Mouse (Mus musculus): ENCODE measurements around the gene Mia2. TPM values are rescaled to one million over a fixed set of nuclear protein-coding genes. Genes with fewer than 3 reads are reported as not detected.

Mia2 gene
- total and polyA plus RNA-seq, 3 experiments: 103 to 175 TPM; not detected in 1

DNA sequence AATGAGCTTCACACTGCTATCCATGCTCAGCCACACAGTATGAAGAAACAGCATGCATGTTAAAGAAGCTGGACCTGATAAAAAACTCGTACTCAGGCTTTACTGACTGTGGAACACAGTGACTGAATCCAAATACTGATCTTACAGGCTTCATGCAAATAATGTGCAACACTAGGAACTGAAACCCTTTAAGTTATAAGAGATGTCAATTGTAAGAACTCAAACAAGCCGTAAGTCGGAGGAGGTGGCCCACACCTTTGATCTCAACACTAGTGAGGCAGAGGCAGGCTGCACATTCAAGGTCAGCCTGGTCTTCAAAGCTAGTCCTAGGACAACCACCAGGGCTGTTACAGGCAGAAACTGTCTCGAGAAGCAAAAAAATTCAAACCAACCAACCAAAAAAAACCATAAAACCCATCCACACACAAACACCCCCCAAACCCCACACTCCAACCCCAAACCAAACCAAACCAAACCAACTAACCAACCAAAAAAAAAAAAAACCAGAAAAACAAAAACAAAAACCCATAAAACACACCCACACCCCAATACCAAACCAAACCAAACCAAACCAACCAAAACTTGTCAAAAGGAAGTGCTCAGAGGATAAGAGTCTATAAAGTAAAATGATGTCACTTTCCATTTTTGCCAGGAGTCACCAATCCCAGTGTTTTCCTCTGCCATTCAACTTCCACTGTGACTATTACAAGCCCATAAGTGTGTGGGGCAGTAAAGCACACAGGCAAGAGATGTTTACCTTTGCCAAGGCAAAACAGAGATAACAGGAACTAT, 110.8 kb downstream of the Mia2 start:
- peaks cover 11 to 15% of the 10 kb centered on the region in 2 experiments for H3K4me1 ChIP-seq (ENCODE audit: control insufficient read depth in 1 of 2, insufficient read depth in 2 of 2, low read length in 2 of 2)
- TF ChIP-seq TCF12 (IDR thresholded peaks at IDR 0.05; ENCODE audit: low read depth, low read length): no peak
- TF ChIP-seq SIN3A (IDR thresholded peaks at IDR 0.05; ENCODE audit: low read length): no peak
- no peak for TF ChIP-seq ETS1 (IDR thresholded peaks at IDR 0.05; ENCODE audit: low read depth, low read length)
- TF ChIP-seq MYB (IDR thresholded peaks at IDR 0.05; ENCODE audit: low read depth, low read length): no peak
- no peak for TF ChIP-seq USF2 (IDR thresholded peaks at IDR 0.05; ENCODE audit: borderline replicate concordance in 1 of 2, insufficient read depth in 1 of 2, low read depth in 1 of 2, low read length in 2 of 2)
- TF ChIP-seq RCOR1 (IDR thresholded peaks at IDR 0.05; ENCODE audit: low read depth, low read length): no peak
- TF ChIP-seq NRF1 (IDR thresholded peaks at IDR 0.05; ENCODE audit: insufficient read depth, low read depth, low read length, poor library complexity, severe bottlenecking): no peak
- TF ChIP-seq POLR2AphosphoS5 (IDR thresholded peaks at IDR 0.05; ENCODE audit: borderline replicate concordance, low read depth, low read length): no peak
- H3K4me3 ChIP-seq (ENCODE audit: control insufficient read depth in 1 of 2, insufficient read depth in 1 of 2, low read depth in 2 of 2, low read length in 2 of 2): no peak overlapping the region
- no peaks in the 10 kb centered on the region for H3K27me3 ChIP-seq (ENCODE audit: control insufficient read depth in 1 of 2, insufficient read depth in 2 of 2, low read length in 2 of 2)
- H3K9ac ChIP-seq (ENCODE audit: control insufficient read depth, low read depth, low read length, poor library complexity, severe bottlenecking): no peak overlapping the region
- no peak for DNase-seq (ENCODE audit: low read depth, low spot score)
- H3K9me3 ChIP-seq (replicated peaks; ENCODE audit: insufficient read depth, low read length): no peaks in the 10 kb centered on the region
- 0 out of 2 replicates have a peak, but pooled peaks cover 1% of the 10 kb centered on the region for H3K79me2 ChIP-seq (ENCODE audit: control insufficient read depth, insufficient read depth, low read length, poor library complexity)
- H3K27ac ChIP-seq (ENCODE audit: control insufficient read depth, low read depth, low read length): peak overlapping the region; percentile 13
- peaks cover 14 to 19% of the 10 kb centered on the region in 2 experiments for H3K36me3 ChIP-seq (ENCODE audit: control insufficient read depth in 1 of 2, insufficient read depth in 2 of 2, low read length in 2 of 2)

DNA sequence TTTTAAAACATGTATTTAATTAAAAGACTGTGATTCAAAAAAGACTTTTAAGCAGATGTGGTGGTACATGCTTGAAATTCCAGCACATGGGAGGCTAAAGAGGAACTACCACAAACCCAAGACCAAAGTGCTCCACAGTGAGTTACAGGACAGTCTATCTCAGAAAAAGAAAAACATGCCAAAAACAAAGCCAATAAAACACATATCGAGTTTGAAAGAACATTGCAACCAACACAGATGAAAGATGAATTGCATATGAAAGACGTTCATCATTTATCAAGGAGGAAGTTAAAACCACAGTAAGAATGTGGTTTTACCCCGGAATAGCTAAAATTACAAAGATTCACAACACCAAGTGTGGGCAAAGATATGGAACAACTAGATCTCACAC, 111.4 kb downstream of the Mia2 start:
- Histone ChIP-seq H3K4me3 (ENCODE audit: control insufficient read depth in 1 of 2, insufficient read depth in 1 of 2, low read depth in 2 of 2, low read length in 2 of 2) (no peak overlapping the region), H3K27ac (ENCODE audit: control insufficient read depth, low read depth, low read length) (peak overlapping the region; percentile 13), H3K9ac (ENCODE audit: control insufficient read depth, low read depth, low read length, poor library complexity, severe bottlenecking) (no peak overlapping the region), H3K9me3 (replicated peaks; ENCODE audit: insufficient read depth, low read length) (no peaks in the 10 kb centered on the region), H3K4me1 (ENCODE audit: control insufficient read depth in 1 of 2, insufficient read depth in 2 of 2, low read length in 2 of 2) (peaks cover 11 to 15% of the 10 kb centered on the region in 2 experiments), H3K79me2 (ENCODE audit: control insufficient read depth, insufficient read depth, low read length, poor library complexity) (0 out of 2 replicates have a peak, but pooled peaks cover 1% of the 10 kb centered on the region), H3K27me3 (ENCODE audit: control insufficient read depth in 1 of 2, insufficient read depth in 2 of 2, low read length in 2 of 2) (no peaks in the 10 kb centered on the region), H3K36me3 (ENCODE audit: control insufficient read depth in 1 of 2, insufficient read depth in 2 of 2, low read length in 2 of 2) (peaks cover 10 to 19% of the 10 kb centered on the region in 2 experiments)
- peak; percentile 82 for DNase-seq (ENCODE audit: low read depth, low spot score)
- peak; percentile 94 for TF ChIP-seq MEF2A (IDR thresholded peaks at IDR 0.05; ENCODE audit: extremely low read depth, insufficient replicate concordance, low read depth, low read length, poor library complexity, severe bottlenecking)
- peak; percentile 100 for TF ChIP-seq RCOR1 (IDR thresholded peaks at IDR 0.05; ENCODE audit: low read depth, low read length)
- TF ChIP-seq POLR2A (IDR thresholded peaks at IDR 0.05; ENCODE audit: control insufficient read depth in 1 of 2, insufficient read depth in 1 of 2, low read depth in 1 of 2, low read length in 2 of 2, poor library complexity in 1 of 2): no peak
- peak; percentile 81; the same call in 1 of the 2 replicates for TF ChIP-seq MYC (IDR thresholded peaks at IDR 0.05; ENCODE audit: low read depth, low read length)
- TF ChIP-seq SIN3A (IDR thresholded peaks at IDR 0.05; ENCODE audit: low read length): peak; percentile 90
- TF ChIP-seq ETS1 (IDR thresholded peaks at IDR 0.05; ENCODE audit: low read depth, low read length): peak; percentile 93
- TF ChIP-seq MAFK (IDR thresholded peaks at IDR 0.05; ENCODE audit: borderline replicate concordance, low read depth, low read length): peak; percentile 89
- TF ChIP-seq MXI1 (IDR thresholded peaks at IDR 0.05; ENCODE audit: low read depth, low read length): peak; percentile 64; the same call in 1 of the 2 replicates
- TF ChIP-seq CTCF (IDR thresholded peaks at IDR 0.05 in 2 of 3, conservative IDR thresholded peaks at IDR 0.05 in 1 of 3; ENCODE audit: control insufficient read depth in 1 of 3, insufficient read depth in 1 of 3, low read depth in 2 of 3, low read length in 3 of 3, poor library complexity in 1 of 3, severe bottlenecking in 1 of 3): no peak
- no peak for TF ChIP-seq POLR2AphosphoS5 (IDR thresholded peaks at IDR 0.05; ENCODE audit: borderline replicate concordance, low read depth, low read length)
- peak; percentile 58; the same call in 1 of the 2 replicates for TF ChIP-seq ZKSCAN1 (IDR thresholded peaks at IDR 0.05; ENCODE audit: low read depth, low read length)
- TF ChIP-seq MAX (IDR thresholded peaks at IDR 0.05; ENCODE audit: low read length): peak; percentile 46; the same call in 1 of the 2 replicates
- TF ChIP-seq ZNF384 (IDR thresholded peaks at IDR 0.05; ENCODE audit: low read depth, low read length): 0 out of 2 replicates have a peak, but pooled peaks have one; percentile 52
- peak; percentile 68 for TF ChIP-seq TAL1 (IDR thresholded peaks at IDR 0.05; ENCODE audit: low read length)
- no peak for TF ChIP-seq ZC3H11A (IDR thresholded peaks at IDR 0.05; ENCODE audit: low read depth, low read length)
- no peak for TF ChIP-seq SMC3 (IDR thresholded peaks at IDR 0.05; ENCODE audit: low read depth, low read length)
- TF ChIP-seq UBTF (IDR thresholded peaks at IDR 0.05; ENCODE audit: borderline replicate concordance, insufficient read depth, low read depth, low read length): no peak
- TF ChIP-seq ZMIZ1 (IDR thresholded peaks at IDR 0.05; ENCODE audit: low read depth, low read length): no peak
- TF ChIP-seq CHD2 (IDR thresholded peaks at IDR 0.05; ENCODE audit: low read length): no peak
- no peak for TF ChIP-seq MAZ (IDR thresholded peaks at IDR 0.05; ENCODE audit: low read depth, low read length)
- TF ChIP-seq RAD21 (IDR thresholded peaks at IDR 0.05; ENCODE audit: low read depth, low read length): no peak
- TF ChIP-seq NELFE (IDR thresholded peaks at IDR 0.05; ENCODE audit: low read depth, low read length): no peak
- TF ChIP-seq TBP (IDR thresholded peaks at IDR 0.05; ENCODE audit: low read depth, low read length): no peak
- TF ChIP-seq MYB (IDR thresholded peaks at IDR 0.05; ENCODE audit: low read depth, low read length): no peak
- no peak for TF ChIP-seq USF1 (IDR thresholded peaks at IDR 0.05; ENCODE audit: low read depth, low read length)
- TF ChIP-seq USF2 (IDR thresholded peaks at IDR 0.05; ENCODE audit: borderline replicate concordance in 1 of 2, insufficient read depth in 1 of 2, low read depth in 1 of 2, low read length in 2 of 2): no peak
